Mouse (Mus musculus) retina, postnatal 7 days (tissue): ENCODE measurements around the gene Senp2.

Experiments
- DNase-seq: peaks from one replicate; pipeline ENCODE4 v3.0.0-alpha.2; 2012; ENCODE audit warnings: low read depth, low spot score

Senp2 gene

GRCm38 (mm10) chr16:22095751-22096150 is 86.5 kb downstream of the Senp2 start:
- DNase-seq: no peak

- no peak for DNase-seq
Observed at GRCm38 (mm10) chr16:22097659-22098058, 88.4 kb downstream of the Senp2 start.
